Mouse (Mus musculus) kidney, embryonic 15.5 days (tissue): ENCODE measurements around the gene Gphn. TPM values are rescaled to one million over a fixed set of nuclear protein-coding genes. Genes with fewer than 3 reads are reported as not detected.
"Not testable (repeated sequence)": the region's sequence is repeated elsewhere in the genome, so short reads cannot be mapped to it uniquely, and the experiment has no call there.

Experiments used
- ATAC-seq: fragments of 200-750 bp; cut with Nextera tagmentation; replicated peaks from 2 replicates; pipeline ENCODE4 v1.8.0; 2017; ENCODE audit warnings: moderate TSS enrichment; ENCODE audit not compliant: low FRiP score
- H3K27ac ChIP-seq: fragments of 300-500 bp; sonication (generic); 2 replicates; pipeline ENCODE4 v1.5.1; 2015; ENCODE audit warnings: mild to moderate bottlenecking, inconsistent platforms
- H3K27me3 ChIP-seq: fragments of 300-500 bp; sonication (generic); 2 replicates; pipeline ENCODE4 v1.6.1; 2015; ENCODE audit warnings: inconsistent platforms
- H3K36me3 ChIP-seq: fragments of 300-500 bp; sonication (generic); 2 replicates; pipeline ENCODE4 v1.6.1; 2015; ENCODE audit warnings: inconsistent platforms
- H3K4me1 ChIP-seq: fragments of 300-500 bp; sonication (generic); 2 replicates; pipeline ENCODE4 v1.6.1; 2015; ENCODE audit warnings: inconsistent platforms
- H3K4me2 ChIP-seq: fragments of 300-500 bp; sonication (generic); 2 replicates; pipeline ENCODE4 v1.6.1; 2015; ENCODE audit warnings: moderate library complexity, mild to moderate bottlenecking, inconsistent platforms
- H3K4me3 ChIP-seq: fragments of 300-500 bp; sonication (generic); replicated peaks from 2 replicates; pipeline ENCODE4 v1.5.1; 2015; ENCODE audit warnings: mild to moderate bottlenecking, inconsistent platforms
- H3K9ac ChIP-seq: fragments of 300-500 bp; sonication (generic); 2 replicates; pipeline ENCODE4 v1.6.1; 2015; ENCODE audit warnings: mild to moderate bottlenecking, inconsistent platforms
- H3K9me3 ChIP-seq: fragments of 300-500 bp; sonication (generic); replicated peaks from 2 replicates; pipeline ENCODE4 v1.6.1; 2016; ENCODE audit warnings: inconsistent platforms
- WGBS: fragments of 180-500 bp; shearing (Covaris S2); methylation state at CpG from one replicate; pipeline ENCODE4 v1.1.7; 2015; ENCODE audit warnings: mixed read lengths; 5-methylcytosine and 5-hydroxymethylcytosine counted together
- polyA plus RNA-seq: library from polyadenylated mRNA; unstranded; fragments of >200 nt; fragmentation: Nextera tagmentation; extraction: Ambion mirVana; gene quantifications from 2 replicates; pipeline ENCODE4 v1.2.1, GENCODE M21; 2015

The Gphn gene
- polyA plus RNA-seq, 1 experiment from 2014 or later = 14.8 TPM

DNA sequence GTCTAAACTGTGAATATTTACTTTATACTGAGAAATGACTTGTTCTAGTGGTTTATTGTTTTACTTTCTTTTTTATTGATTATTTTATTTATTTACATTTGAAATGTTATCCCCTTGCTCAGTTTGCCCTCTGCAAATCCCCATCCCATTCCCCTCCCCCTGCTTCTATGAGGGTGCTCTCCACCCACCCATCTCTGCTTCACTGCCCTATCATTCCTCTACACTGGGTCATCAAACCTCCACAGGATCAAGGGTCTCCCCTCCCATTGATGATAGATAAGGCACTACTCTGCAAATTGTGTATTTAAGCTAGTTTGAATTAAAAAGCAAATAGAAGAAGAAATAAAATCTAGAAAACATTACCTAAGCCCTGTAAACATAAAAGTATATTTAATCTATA lies 163.1 kb downstream of the Gphn start:
- Histone ChIP-seq H3K27ac (no peak overlapping the region), H3K36me3 (no peaks in the 10 kb centered on the region), H3K4me1 (no peaks in the 10 kb centered on the region), H3K9me3 (no peaks in the 10 kb centered on the region), H3K27me3 (no peaks in the 10 kb centered on the region), H3K9ac (no peak overlapping the region), H3K4me2 (no peak overlapping the region), H3K4me3 (no peak overlapping the region)
- ATAC-seq = no peak

DNA sequence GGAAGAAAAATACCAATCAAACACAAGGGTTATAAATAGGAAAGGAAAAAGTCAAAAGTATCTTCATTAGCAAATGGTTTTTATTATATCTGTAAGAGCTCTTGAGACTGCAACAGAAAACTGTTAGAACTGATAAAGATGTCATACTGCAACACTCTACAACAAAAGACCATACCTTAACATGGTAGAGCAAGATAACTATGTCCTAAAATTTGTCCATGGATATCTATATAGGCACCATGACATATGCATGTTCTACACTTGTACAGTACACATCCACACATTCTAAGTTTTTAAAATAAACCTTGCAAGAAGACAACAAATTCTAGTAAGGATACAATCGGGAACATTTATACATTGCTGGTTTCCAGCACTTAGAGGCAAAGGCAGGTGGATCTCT lies 169.1 kb downstream of the Gphn start:
- no peak overlapping the region for H3K4me3 ChIP-seq
- H3K9ac ChIP-seq = no peak overlapping the region
- WGBS = 91% methylated on average over 1 of the region's 1 CpGs
- H3K4me2 ChIP-seq = no peak overlapping the region
- no peak overlapping the region for H3K27ac ChIP-seq
- no peaks in the 10 kb centered on the region for H3K9me3 ChIP-seq
- no peaks in the 10 kb centered on the region for H3K36me3 ChIP-seq
- ATAC-seq = no peak
- no peaks in the 10 kb centered on the region for H3K27me3 ChIP-seq
- no peaks in the 10 kb centered on the region for H3K4me1 ChIP-seq

- ATAC-seq, H3K4me3 ChIP-seq, H3K9ac ChIP-seq, H3K36me3 ChIP-seq, H3K4me2 ChIP-seq, H3K27ac ChIP-seq, H3K9me3 ChIP-seq, H3K27me3 ChIP-seq, H3K4me1 ChIP-seq: not testable (repeated sequence)
- 64% methylated on average over 7 of the region's 7 CpGs for WGBS
These were observed 181.3 kb downstream of the Gphn start for GRCm38 (mm10) chr12:78407518-78407917.

DNA sequence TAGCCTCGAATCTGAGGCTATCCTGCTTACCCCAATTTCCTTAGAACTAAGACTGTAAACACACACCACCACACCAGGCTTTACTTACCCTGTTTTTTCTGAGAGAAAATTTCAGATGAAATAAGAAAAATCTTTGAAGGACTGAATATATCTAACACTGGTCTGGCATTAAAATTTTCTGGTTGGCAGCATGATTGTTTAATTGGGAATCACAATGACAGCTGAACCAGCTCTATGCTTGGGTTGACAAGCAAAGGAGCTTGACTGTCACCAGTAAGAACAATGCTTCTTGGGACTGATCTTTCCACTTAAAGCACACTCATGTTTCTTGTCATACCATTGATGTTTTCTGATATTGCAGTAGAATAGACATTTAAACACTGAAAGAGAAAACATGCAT lies 296.0 kb downstream of the Gphn start:
- Histone ChIP-seq H3K27ac (no peak overlapping the region), H3K4me2 (no peak overlapping the region), H3K9me3 (no peaks in the 10 kb centered on the region), H3K36me3 (no peaks in the 10 kb centered on the region), H3K4me1 (no peaks in the 10 kb centered on the region), H3K4me3 (no peak overlapping the region), H3K9ac (no peak overlapping the region), H3K27me3 (no peaks in the 10 kb centered on the region)
- ATAC-seq = no peak
- 39% methylated on average over 1 of the region's 1 CpGs for WGBS

DNA sequence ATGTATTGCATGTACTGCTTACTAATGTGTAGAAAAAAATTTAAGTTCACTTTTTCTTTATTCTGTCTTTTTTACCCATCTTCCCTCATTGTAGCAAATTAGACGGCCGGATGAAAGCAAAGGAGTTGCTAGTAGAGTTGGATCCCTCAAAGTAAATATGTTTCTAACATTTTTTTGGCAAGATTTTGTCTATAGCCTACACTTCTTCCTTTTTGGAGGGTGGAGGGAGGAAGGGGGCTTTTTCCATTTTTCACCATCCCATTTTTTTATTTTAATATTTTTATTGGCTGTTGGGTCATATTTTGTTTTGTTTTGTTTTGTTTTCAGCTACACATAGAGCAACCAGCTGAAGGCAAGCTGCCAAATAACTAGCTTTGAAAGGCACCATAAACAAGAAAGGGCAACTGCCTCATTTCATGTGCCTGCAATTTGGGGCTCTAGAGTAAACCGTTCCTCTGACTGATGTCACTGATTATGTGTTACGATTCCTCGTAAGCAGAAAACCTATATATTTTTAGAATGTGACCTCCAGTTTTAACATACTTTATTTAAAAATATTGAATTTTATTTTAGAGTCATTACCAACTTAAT lies 296.7 kb downstream of the Gphn start:
- no peak overlapping the region for H3K27ac ChIP-seq
- no peaks in the 10 kb centered on the region for H3K27me3 ChIP-seq
- no peaks in the 10 kb centered on the region for H3K9me3 ChIP-seq
- no peak overlapping the region for H3K4me3 ChIP-seq
- H3K36me3 ChIP-seq = no peaks in the 10 kb centered on the region
- H3K9ac ChIP-seq = no peak overlapping the region
- H3K4me2 ChIP-seq = no peak overlapping the region
- no peaks in the 10 kb centered on the region for H3K4me1 ChIP-seq
- 74% methylated on average over 5 of the region's 5 CpGs for WGBS
- ATAC-seq = no peak

DNA sequence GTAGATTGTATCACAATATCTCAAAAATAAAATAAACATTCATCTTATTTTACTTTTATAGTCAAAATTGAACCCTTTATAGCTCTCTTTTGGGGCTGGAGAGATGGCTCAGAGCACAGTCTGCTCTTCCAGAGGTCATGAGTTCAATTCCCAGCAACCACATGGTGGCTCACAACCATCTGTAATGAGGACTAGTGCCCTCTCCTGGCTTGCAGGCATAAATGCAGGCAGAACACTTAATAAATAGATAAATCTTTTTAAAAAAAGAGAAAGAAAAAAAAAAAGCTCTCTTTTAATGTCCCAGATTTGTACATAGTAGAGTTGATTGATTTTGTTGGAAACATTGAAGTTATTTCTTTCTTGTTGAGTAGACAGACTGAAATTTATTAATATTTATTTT lies 311.4 kb downstream of the Gphn start:
- not testable (repeated sequence) for H3K27me3 ChIP-seq, H3K4me3 ChIP-seq, H3K9ac ChIP-seq, H3K9me3 ChIP-seq, H3K4me1 ChIP-seq, H3K4me2 ChIP-seq, H3K36me3 ChIP-seq, H3K27ac ChIP-seq, ATAC-seq

DNA sequence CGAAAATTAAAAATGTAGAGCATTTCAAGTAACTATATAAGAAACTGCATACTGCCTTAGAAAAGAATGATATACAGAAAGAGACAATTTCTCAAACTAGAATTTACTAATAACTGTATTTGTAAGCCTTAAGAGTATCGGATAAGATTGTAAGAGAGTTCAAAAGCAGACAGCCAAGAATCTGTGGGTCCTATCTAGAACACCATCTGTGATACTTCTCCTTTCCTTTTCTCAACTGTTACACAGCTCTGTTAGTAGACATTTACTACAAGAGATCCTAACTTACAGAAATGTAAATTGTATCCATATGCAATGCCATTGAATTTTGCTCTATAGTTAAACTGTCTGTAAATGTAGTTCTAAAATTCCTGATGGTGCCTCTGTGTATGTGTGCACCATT lies 324.7 kb downstream of the Gphn start:
- H3K4me3 ChIP-seq = no peak overlapping the region
- H3K9me3 ChIP-seq = no peaks in the 10 kb centered on the region
- no peaks in the 10 kb centered on the region for H3K27me3 ChIP-seq
- H3K9ac ChIP-seq = no peak overlapping the region
- 87% methylated on average over 2 of the region's 2 CpGs for WGBS
- H3K36me3 ChIP-seq = no peaks in the 10 kb centered on the region
- H3K27ac ChIP-seq = no peak overlapping the region
- no peak for ATAC-seq
- H3K4me2 ChIP-seq = no peak overlapping the region
- H3K4me1 ChIP-seq = no peaks in the 10 kb centered on the region

DNA sequence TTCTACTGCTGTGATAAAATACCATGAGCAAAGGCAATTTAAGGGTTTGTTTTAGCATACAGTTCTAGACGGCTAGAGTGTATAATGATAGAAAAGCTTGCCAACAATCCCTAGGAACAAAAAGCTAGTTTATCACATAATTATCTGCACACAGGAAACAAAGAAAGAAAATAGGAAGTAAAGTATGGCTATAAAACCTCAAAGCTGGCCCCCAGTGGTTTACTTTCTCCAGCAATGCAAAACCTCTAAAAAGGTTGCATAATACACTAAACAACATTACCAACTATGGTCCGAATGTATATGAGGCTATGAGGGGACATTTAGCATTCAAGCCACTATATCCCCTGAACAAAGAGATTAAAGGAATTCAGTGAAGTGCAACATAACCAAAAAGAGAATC lies 405.6 kb downstream of the Gphn start:
- no peak for ATAC-seq
- no peak overlapping the region for H3K4me3 ChIP-seq
- no peak overlapping the region for H3K9ac ChIP-seq
- H3K9me3 ChIP-seq = no peaks in the 10 kb centered on the region
- H3K4me1 ChIP-seq = no peaks in the 10 kb centered on the region
- no peak overlapping the region for H3K4me2 ChIP-seq
- WGBS = 61% methylated on average over 2 of the region's 2 CpGs
- H3K27ac ChIP-seq = no peak overlapping the region
- H3K27me3 ChIP-seq = no peaks in the 10 kb centered on the region
- H3K36me3 ChIP-seq = no peaks in the 10 kb centered on the region

GRCm38 (mm10) chr12:78639466-78639865 lies 413.3 kb downstream of the Gphn start:
- H3K36me3 ChIP-seq = no peaks in the 10 kb centered on the region
- no peak overlapping the region for H3K4me2 ChIP-seq
- 0% methylated on average over 1 of the region's 1 CpGs for WGBS
- H3K27ac ChIP-seq = peak overlapping the region; percentile 32
- 0 out of 2 replicates have a peak, but pooled peaks have one; percentile 58 for ATAC-seq
- H3K9me3 ChIP-seq = no peaks in the 10 kb centered on the region
- H3K9ac ChIP-seq = no peak overlapping the region
- H3K4me1 ChIP-seq = 0 out of 2 replicates have a peak, but pooled peaks cover 8% of the 10 kb centered on the region
- no peak overlapping the region for H3K4me3 ChIP-seq
- no peaks in the 10 kb centered on the region for H3K27me3 ChIP-seq

- H3K4me1 ChIP-seq = 0 out of 2 replicates have a peak, but pooled peaks cover 8% of the 10 kb centered on the region
- no peaks in the 10 kb centered on the region for H3K27me3 ChIP-seq
- 28% methylated on average over 2 of the region's 2 CpGs for WGBS
- ATAC-seq = no peak
- H3K4me3 ChIP-seq = no peak overlapping the region
- H3K27ac ChIP-seq = peak overlapping the region; percentile 32; the same call in 1 of the 2 replicates
- H3K36me3 ChIP-seq = no peaks in the 10 kb centered on the region
- no peak overlapping the region for H3K4me2 ChIP-seq
- no peaks in the 10 kb centered on the region for H3K9me3 ChIP-seq
- no peak overlapping the region for H3K9ac ChIP-seq
These were observed 413.9 kb downstream of the Gphn start for GRCm38 (mm10) chr12:78640086-78640485.

DNA sequence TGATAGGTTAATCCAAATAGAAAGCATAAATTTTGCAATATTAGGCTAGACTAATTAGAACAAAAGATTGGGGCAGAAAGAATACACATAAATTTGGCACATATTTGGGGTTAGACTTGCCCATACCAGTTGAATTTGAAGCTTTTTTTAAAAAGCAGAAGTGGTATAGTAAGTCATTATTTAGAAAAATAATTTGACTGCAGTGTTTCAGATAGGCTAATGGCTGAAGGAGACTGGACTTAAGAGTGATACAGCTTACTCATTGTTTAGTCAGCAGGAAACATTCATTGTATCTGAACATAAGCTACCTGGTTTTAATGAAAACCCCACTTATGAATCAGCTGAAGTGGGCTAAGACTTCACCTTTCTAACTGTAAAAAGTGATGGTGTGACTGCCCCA lies 415.0 kb downstream of the Gphn start:
- Histone ChIP-seq H3K27me3 (no peaks in the 10 kb centered on the region), H3K9ac (no peak overlapping the region), H3K4me3 (no peak overlapping the region), H3K36me3 (no peaks in the 10 kb centered on the region), H3K27ac (no peak overlapping the region), H3K4me1 (0 out of 2 replicates have a peak, but pooled peaks cover 8% of the 10 kb centered on the region), H3K9me3 (no peaks in the 10 kb centered on the region), H3K4me2 (no peak overlapping the region)
- no peak for ATAC-seq

GRCm38 (mm10) chr12:78643691-78644090 lies 417.5 kb downstream of the Gphn start:
- no peak overlapping the region for H3K4me3 ChIP-seq
- no peaks in the 10 kb centered on the region for H3K36me3 ChIP-seq
- H3K9me3 ChIP-seq = no peaks in the 10 kb centered on the region
- no peak overlapping the region for H3K27ac ChIP-seq
- H3K9ac ChIP-seq = no peak overlapping the region
- H3K4me1 ChIP-seq = 0 out of 2 replicates have a peak, but pooled peaks cover 8% of the 10 kb centered on the region
- no peak overlapping the region for H3K4me2 ChIP-seq
- no peaks in the 10 kb centered on the region for H3K27me3 ChIP-seq
- ATAC-seq = no peak
- 85% methylated on average over 2 of the region's 2 CpGs for WGBS

DNA sequence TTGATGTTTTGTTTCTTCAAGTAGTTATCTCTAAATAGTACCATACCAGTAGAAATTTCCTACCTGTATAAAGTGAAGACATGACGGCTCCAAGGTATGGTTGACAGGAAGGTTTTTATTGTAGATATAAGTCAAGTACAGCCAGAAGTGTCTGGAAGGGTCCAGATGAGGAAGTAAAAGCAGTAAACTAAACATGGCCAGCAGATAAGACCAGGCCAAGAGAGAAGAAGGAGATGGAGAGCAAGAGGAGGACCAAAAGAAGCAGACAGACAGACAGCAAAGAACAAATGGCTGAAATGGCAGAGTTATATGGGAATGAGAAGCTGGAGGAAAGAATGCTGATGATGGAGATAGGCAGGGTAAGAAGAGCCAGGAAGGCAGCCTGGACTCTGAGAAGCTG lies 419.1 kb downstream of the Gphn start:
- 89% methylated on average over 1 of the region's 1 CpGs for WGBS
- no peaks in the 10 kb centered on the region for H3K4me1 ChIP-seq
- no peak overlapping the region for H3K27ac ChIP-seq
- H3K4me3 ChIP-seq = no peak overlapping the region
- H3K27me3 ChIP-seq = no peaks in the 10 kb centered on the region
- H3K36me3 ChIP-seq = no peaks in the 10 kb centered on the region
- no peak overlapping the region for H3K9ac ChIP-seq
- H3K9me3 ChIP-seq = no peaks in the 10 kb centered on the region
- ATAC-seq = no peak
- H3K4me2 ChIP-seq = no peak overlapping the region
